Mouse (Mus musculus) adrenal gland, postnatal 36 days (tissue): ENCODE results near the gene Tnip2. TPM values are rescaled to one million over a fixed set of nuclear protein-coding genes. Genes with fewer than 3 reads are reported as not detected.

Experiments used
- DNase-seq, 2 experiments: peaks; one replicate each; pipeline ENCODE4 v3.0.0; 2021; ENCODE audit warnings: mixed read lengths in 1 of 2
- total RNA-seq, 2 experiments: library from RNA; stranded (reverse); gene quantifications; 2 replicates each; pipeline ENCODE4 v1.2.3; 2021

Tnip2 gene
- total RNA-seq, 2 experiments from 2014 or later = 15.0 to 16.8 TPM

GRCm38 (mm10) chr5:34461294-34461693 is 52.5 kb downstream of the Tnip2 start:
- peak; percentile 45 to 55 for DNase-seq

DNA sequence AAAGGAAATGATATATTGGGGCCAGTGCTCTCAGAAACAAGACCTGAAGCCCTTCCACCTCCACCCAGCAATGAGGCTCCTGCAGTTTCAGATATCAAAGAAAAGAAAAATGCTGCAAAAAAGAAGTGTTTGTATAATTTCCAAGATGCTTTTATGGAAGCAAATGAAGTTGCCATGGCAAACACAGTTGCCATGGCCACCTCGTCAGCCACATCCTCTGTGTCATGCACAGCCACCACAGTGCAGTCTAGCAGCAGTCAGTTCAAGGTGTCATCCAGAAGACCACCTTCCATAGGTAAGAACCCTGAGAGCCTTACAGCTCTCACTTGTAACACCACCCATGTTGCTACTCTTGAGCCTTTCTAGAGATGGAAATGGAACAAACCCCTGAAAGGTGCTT is 54.8 kb downstream of the Tnip2 start:
- no peak for DNase-seq

DNA sequence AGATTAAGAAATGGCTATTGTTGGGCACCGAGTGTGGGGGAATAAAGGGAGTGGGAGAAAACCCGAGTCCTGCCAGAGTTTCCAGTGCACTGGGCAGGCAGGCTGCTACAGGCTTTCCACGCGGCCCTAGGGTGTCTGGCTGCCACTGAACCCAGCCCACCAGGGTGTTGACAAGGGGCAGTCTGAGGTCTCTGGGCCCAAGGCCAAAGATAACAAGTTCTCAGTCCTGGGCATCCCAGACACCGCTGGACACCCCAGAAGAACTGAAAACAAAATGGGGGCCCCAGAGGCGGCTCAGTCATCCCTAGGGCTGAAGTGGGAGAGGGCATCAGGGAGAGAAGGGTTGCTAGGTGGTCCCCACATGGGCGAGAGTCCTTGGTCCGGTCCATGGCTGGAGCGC is 67.6 kb downstream of the Tnip2 start:
- DNase-seq = no peak

Other genes with a start within 250 kb of the Tnip2 start
- under 1 TPM; 0.36 to 0.60 TPM for gene Zfyve28, start 225.5 kb downstream of the Tnip2 start, total RNA-seq
- not detected for gene Cfap99, start 225.4 kb downstream of the Tnip2 start, total RNA-seq
- gene Rnf4, start 177.7 kb downstream of the Tnip2 start, total RNA-seq = 100 to 1,000 TPM; 100 to 102 TPM
- gene Fam193a, start 144.1 kb downstream of the Tnip2 start, total RNA-seq = 10 to 100 TPM; 26.9 to 33.5 TPM
- gene Sh3bp2, start 11.8 kb upstream of the Tnip2 start, total RNA-seq = 10 to 100 TPM; 15.4 to 17.3 TPM
- gene Add1, start 59.7 kb upstream of the Tnip2 start, total RNA-seq = 100 to 1,000 TPM; 141 to 156 TPM
- 10 to 100 TPM; 32.7 to 40.3 TPM for gene Mfsd10, start 123.2 kb upstream of the Tnip2 start, total RNA-seq
- gene Nop14, start 146.2 kb upstream of the Tnip2 start, total RNA-seq = 10 to 100 TPM; 22.0 to 32.4 TPM
- 1 to 10 TPM; 3.3 TPM for gene Grk4, start 146.4 kb upstream of the Tnip2 start, total RNA-seq
- gene Htt, start 247.7 kb upstream of the Tnip2 start, total RNA-seq = 10 to 100 TPM; 28.0 to 42.0 TPM